Mouse (Mus musculus): Measurements from ENCODE around the gene Alox5.
"Not testable (repeated sequence)": the region's sequence is repeated elsewhere in the genome, so short reads cannot be mapped to it uniquely, and the experiment has no call there.

Gene Alox5

DNA sequence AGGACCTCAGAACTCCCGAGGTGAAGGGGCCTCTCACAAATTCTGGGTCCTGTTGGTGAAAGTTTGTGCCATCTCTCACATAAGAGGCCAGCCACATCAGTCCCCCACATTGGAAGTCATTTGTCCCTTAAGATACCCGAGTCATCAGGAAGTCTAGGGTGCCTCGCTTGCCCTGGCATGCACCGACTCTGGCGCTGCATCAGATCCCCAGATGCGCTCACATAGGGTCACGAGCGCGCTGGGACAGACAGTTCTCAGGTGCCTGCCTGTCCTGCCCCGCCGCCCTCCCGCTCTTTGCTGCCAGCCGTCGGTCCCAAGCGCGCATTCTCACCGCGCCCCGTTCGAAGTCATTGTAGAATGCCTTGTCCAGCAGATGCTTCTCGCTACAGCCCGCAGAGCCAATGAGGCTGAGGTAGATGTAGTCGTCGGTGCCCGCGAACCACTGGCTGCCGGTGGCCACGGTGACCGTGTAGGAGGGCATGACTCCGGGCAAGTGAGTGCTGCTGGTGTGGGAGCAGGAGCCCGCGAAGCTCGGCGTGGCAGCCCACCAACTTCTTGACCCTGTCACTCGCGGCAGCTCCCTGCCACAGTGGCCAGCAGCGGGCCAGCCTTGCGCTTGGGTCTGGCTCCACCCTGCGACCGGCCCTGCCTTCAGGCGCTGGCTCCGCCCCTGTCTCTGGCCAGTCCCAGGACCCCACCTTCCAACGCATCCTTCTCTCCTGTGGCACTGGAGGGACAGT lies at the start of gene Alox5:
Gene Alox5, minus strand, starts transcription at position 635 of the 740 bp plus-strand sequence.
- DNase-seq (ENCODE audit: low read depth, low spot score) = no peak

DNA sequence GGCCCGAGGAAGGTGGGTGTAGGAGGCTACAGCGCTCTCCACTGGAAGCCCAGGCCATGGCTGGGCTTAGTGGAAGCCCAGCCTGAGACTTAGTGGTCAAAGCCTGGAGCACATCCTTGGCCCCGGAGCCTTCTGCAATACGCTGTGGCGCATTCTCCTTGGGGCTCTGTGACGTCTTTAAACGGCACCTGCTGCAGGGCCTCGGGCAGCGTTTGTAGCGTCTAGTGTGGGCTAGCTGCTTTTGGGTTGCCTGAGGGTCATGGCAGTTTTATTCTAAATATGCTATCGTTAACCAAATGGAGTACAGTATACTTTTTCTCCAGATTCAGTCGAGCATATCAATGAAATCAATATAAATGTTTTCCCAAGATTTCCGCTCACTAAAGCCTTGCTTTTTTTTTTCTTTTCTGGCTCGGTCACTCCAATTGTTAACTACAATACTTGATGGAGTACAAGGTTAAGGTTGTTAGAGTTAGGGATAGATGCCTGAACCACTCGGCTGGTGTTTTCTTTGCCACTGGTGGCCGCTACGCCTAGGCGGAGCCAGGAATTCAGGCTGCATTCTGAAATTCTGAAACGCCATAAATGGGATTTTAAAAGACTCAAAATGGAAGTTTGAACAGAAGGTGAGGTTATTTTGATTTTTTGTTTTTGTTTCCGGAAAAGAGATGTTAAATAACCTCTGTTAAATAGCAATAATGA lies 45.5 kb upstream of the Alox5 start, which contains the start of gene Olfr212:
Gene Olfr212, plus strand, starts transcription at position 215 of the 702 bp plus-strand sequence.
- not testable (repeated sequence) for DNase-seq (ENCODE audit: low read depth, low spot score)

GRCm38 (mm10) chr6:116495960-116496359 lies 35.0 kb upstream of the Alox5 start:
- no peak for DNase-seq (ENCODE audit: low read depth, low spot score)

DNA sequence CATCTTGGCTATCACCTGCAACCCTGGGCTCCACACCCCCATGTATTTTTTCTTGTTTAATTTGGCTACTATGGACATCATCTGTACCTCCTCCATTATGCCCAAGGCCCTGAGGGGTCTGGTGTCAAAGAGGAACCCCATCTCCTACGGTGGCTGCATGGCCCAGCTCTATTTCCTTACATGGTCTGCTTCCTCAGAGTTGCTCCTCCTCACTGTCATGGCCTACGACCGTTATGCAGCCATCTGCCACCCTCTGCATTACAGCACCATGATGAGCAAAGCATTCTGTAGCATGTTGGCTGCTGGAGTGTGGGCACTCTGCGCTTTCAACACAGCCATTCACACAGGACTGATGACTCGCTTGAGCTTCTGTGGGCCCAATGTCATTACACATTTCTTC lies 32.8 kb upstream of the Alox5 start:
- DNase-seq (ENCODE audit: low read depth, low spot score) = no peak

GRCm38 (mm10) chr6:116488791-116489190 lies 27.8 kb upstream of the Alox5 start, which contains the start of gene Olfr211:
Gene Olfr211 (plus strand): TSS chr6:116489091.
- DNase-seq (ENCODE audit: low read depth, low spot score) = no peak

DNA sequence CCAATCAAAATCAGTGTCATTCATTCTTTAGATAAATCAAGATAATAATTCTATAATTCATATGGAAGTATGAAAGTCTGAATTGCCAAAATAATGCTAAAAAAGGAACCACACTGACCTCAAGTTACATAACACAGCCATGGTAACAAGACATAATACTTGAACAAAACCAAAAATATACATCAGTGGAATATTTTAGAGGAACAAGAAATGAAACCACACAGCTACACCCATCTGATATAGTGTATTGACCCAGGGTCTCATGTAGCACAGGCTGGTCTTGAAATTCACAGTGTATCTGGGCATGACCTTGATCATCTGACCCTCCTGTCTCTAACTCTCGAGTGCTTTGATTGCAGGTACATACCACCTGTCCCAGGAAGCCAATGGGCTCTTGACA lies 25.9 kb upstream of the Alox5 start:
- DNase-seq (ENCODE audit: low read depth, low spot score) = no peak

GRCm38 (mm10) chr6:116485081-116485480 lies 24.1 kb upstream of the Alox5 start:
- no peak for DNase-seq (ENCODE audit: low read depth, low spot score)

- no peak for DNase-seq (ENCODE audit: low read depth, low spot score)
These were observed 7.1 kb upstream of the Alox5 start for GRCm38 (mm10) chr6:116468081-116468480.

DNA sequence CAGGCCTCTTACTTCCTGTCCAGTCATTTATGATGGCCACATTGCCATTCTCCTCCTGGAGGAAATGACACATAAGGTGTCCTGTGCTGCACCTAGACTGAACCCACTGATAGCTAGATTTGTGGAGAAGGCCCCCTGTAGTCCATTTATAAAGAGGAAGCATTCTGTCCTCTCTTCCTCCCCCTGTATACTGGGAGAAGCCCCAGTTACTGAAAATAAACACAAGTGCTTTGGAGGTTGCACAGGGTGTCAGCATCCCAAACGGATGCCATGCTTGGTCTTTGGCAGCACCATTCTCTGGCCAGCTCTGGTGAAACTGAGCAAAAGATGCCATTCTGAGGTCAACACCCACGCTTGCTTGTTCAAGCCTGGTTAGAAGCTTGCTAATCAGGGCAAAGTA lies 1.7 kb downstream of the Alox5 start:
- no peak for DNase-seq (ENCODE audit: low read depth, low spot score)

DNA sequence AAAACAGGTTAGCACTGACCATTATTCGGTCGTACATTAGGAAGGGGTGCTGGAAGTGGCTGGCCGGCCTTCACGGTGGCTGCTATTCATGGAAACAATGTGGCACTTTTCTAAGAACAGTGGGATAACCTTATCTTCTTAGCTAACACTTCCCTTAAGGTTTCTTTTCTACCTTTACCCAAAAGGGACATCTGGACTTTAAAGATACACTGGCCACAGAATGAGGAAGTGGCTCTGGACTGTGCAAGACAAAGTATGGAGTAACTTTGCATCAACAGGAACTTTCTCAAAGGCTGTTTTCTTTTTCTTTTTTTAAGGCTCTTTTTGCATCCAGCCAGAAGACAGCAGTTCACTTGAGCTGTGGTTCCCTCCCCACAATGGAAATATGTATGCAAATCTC lies 2.2 kb downstream of the Alox5 start:
- no peak for DNase-seq (ENCODE audit: low read depth, low spot score)

GRCm38 (mm10) chr6:116456482-116456881 lies 4.5 kb downstream of the Alox5 start:
- DNase-seq (ENCODE audit: low read depth, low spot score) = no peak

GRCm38 (mm10) chr6:116455781-116456180 lies 5.2 kb downstream of the Alox5 start:
- DNase-seq (ENCODE audit: low read depth, low spot score) = no peak

DNA sequence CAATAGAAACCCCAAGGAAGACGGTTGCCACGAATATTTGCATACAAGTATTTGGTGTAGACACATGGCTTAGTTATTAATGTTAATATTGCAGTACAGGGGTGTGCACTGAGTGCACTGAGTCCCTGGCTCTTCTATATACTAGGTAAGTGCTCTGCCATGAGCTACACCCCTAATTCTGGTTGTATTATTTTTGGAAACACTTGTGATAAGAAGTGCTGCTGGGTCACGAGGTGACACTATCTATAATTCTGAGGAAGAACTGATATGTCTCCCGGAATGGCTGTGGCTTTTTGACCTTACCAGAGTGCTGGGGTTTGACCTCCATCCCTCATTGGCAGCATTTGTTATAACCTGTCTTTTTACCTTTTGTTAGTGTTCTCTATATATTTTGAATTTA lies 20.1 kb downstream of the Alox5 start:
- no peak for DNase-seq (ENCODE audit: low read depth, low spot score)

- DNase-seq (ENCODE audit: low read depth, low spot score) = no peak
These were observed 20.5 kb downstream of the Alox5 start for GRCm38 (mm10) chr6:116440447-116440846.

DNA sequence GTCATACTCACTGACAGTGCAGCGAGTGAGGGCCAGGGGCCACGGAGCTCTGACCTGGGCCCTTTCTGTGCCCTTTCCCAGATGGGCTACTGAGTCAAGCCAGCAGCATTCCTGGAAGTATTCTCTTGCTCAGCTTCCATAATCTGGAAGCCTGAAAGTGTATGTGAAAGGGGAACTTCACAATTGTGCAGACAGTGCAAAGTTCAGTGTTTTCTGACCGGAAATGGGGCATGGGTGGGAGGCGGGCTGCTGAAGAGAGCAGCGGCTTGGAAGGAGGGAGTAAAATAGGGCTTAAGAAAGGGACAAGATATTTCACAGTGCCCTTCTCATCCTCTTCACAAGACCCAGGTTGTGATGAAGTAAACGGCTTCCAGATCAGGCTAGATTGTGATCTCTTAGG lies 21.4 kb downstream of the Alox5 start:
- no peak for DNase-seq (ENCODE audit: low read depth, low spot score)

DNA sequence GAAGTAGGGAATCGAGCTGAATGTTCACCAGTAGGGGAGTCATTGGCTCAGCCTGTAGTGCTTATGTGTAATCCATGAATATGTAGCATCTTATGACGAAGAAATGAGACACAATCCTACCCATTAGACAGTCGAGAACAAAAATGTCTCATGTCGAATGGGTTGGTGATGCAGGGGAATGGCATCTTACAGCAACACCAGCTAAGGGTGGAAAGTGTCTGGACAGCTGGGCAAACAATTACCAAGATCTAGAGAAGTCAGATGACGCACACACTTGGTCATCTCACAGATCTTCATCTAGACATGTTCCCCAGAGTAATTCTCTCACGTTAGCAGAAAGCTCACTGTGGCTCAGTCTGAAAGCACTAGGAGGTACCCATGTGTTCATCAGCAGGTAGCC lies 22.1 kb downstream of the Alox5 start:
- DNase-seq (ENCODE audit: low read depth, low spot score) = no peak

DNA sequence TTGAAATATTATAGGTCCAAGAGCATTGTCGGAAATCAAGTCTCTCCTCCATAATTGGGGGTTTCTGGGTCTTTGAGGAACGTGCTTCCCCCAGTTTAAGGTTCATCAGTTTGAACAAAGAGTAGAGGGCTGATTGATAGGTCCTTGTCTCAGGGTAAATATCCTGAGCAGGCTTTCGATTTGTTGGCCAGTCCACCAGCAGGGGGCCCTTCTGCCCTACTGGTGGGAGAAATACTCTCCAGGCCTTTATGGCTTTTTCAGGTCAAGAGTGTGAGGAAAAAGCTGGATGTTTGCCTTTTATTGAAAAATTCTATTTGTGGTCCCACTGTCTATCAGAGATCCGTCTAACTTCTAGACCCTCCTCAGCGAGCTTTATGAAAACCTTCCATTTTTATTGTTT lies 32.7 kb downstream of the Alox5 start:
- DNase-seq (ENCODE audit: low read depth, low spot score) = no peak

DNA sequence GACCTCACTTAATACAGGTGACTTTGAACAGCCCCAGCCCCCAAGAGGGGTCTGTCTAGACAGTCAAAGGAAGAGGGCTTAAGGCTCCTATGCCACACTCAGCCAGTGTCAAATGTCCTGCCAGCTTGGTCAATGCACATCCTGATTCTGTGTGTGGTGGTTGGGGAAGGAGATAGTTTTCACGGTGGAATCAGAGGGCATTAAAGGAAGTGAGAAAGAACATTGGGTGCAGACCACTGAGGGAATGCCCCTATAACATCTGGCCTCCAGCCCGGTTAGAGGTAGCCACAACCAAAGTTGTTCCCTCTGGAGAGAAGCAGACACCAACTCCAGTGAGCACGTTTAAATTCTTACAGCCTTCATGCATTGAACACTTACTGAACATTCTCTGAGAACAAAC lies 33.4 kb downstream of the Alox5 start:
- no peak for DNase-seq (ENCODE audit: low read depth, low spot score)

GRCm38 (mm10) chr6:116423664-116424063 lies 37.3 kb downstream of the Alox5 start:
- no peak for DNase-seq (ENCODE audit: low read depth, low spot score)

DNA sequence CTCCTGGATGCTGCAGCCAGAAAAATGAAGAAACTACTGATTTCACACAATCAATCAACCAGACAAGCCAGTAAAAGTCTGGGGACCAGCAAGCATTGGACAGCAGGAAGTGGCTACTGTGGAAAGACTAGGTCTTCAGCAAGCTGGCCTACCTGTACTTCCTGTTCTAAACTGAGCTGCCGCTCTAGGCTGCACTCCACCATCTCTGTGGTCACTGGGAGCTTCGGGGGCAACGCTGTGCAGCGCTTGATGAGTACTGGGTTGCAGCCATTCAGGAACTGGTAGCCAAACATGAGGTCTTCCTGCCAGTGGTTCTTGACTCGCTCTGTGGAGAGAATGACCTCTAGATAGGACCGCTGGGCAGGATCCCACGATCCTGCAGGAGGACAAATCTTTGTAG lies 38.0 kb downstream of the Alox5 start:
- no peak for DNase-seq (ENCODE audit: low read depth, low spot score)

- no peak for DNase-seq (ENCODE audit: low read depth, low spot score)
These were observed 40.7 kb downstream of the Alox5 start for GRCm38 (mm10) chr6:116420271-116420670.

DNA sequence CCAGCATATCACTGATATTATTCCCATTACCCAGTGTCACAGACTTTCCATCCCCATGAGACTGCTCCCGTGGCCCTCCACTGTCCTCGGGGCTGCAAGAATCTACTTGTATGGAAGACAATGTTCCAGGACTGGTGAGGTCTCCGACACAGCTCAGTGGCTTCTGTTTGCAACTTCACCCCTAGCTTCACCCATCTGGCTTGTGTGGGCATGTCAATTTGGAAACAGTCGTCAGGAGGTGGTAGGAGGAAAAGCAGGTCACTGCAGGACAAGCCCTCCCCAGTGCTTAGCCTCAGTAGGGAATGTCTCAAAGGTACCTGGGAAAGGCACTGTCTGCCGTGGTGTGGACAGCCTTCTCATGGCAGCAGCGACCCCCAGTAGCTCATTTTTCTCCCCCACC lies 41.3 kb downstream of the Alox5 start:
- no peak for DNase-seq (ENCODE audit: low read depth, low spot score)

DNA sequence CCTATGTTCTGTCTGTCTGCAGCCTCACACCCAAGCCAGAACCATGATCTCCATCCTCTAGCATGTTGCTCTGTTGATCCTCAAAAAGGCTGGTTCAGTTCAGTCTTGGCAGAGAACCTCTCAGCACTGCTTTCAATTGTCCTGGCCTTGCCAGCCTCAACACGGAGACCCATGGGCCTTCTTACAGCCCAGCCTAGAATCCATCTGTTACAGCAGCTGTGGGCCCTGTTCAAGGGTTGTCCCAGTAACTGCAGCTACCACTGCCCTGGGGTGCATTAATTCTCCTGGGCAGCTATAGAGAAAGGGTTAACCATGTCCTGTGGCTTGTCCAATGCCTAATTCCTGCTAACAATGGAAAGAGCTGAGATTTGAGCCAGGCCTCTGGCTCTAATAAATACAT lies 42.5 kb downstream of the Alox5 start:
- DNase-seq (ENCODE audit: low read depth, low spot score) = no peak
